Mouse (Mus musculus) intestine, embryonic 16.5 days (tissue): ENCODE data around the gene Glis1. TPM values are rescaled to one million over a fixed set of nuclear protein-coding genes. Genes with fewer than 3 reads are reported as not detected.

ENCODE experiments used
- ATAC-seq: fragments of 200-750 bp; cut with Nextera tagmentation; 2 replicates; pipeline ENCODE4 v1.8.0; 2017; ENCODE audit warnings: moderate TSS enrichment, moderate library complexity
- H3K27ac ChIP-seq: fragments of 300-500 bp; sonication (generic); 2 replicates; pipeline ENCODE4 v1.5.1; 2014; ENCODE audit warnings: mild to moderate bottlenecking, low read length
- H3K27me3 ChIP-seq: fragments of 300-500 bp; sonication (generic); replicated peaks from 2 replicates; pipeline ENCODE4 v1.6.1; 2014; ENCODE audit warnings: low read length, control low read depth, mixed read lengths; ENCODE audit not compliant: control insufficient read depth, insufficient read depth
- H3K36me3 ChIP-seq: fragments of 300-500 bp; sonication (generic); 2 replicates; pipeline ENCODE4 v1.6.1; 2014; ENCODE audit warnings: low read length, control low read depth; ENCODE audit not compliant: control insufficient read depth, insufficient read depth
- H3K4me1 ChIP-seq: fragments of 300-500 bp; sonication (generic); 2 replicates; pipeline ENCODE4 v1.6.1; 2014; ENCODE audit warnings: low read length, control low read depth, mixed read lengths; ENCODE audit not compliant: control insufficient read depth, insufficient read depth
- H3K4me2 ChIP-seq: fragments of 300-500 bp; sonication (generic); 2 replicates; pipeline ENCODE4 v1.6.1; 2014; ENCODE audit warnings: low read depth, low read length, control low read depth
- H3K4me3 ChIP-seq: fragments of 300-500 bp; sonication (generic); 2 replicates; pipeline ENCODE4 v1.5.1; 2014; ENCODE audit warnings: mild to moderate bottlenecking, low read length
- H3K9ac ChIP-seq: fragments of 300-500 bp; sonication (generic); 2 replicates; pipeline ENCODE4 v1.6.1; 2014; ENCODE audit warnings: low read depth, low read length
- H3K9me3 ChIP-seq: fragments of 300-500 bp; sonication (generic); 2 replicates; pipeline ENCODE4 v1.6.1; 2016; ENCODE audit warnings: low read length, control low read depth; ENCODE audit not compliant: control insufficient read depth
- WGBS: fragments of 180-500 bp; shearing (Covaris S2); extraction: QIAGEN DNeasy Blood & Tissue Kit; methylation state at CpG from one replicate; pipeline ENCODE4 v1.1.7; 2014; 5-methylcytosine and 5-hydroxymethylcytosine counted together
- polyA plus RNA-seq: library from polyadenylated mRNA; unstranded; fragments of >200 nt; fragmentation: Nextera tagmentation; extraction: Ambion mirVana; gene quantifications from 2 replicates; pipeline ENCODE4 v1.2.1, GENCODE M21; 2015

The Glis1 gene
- polyA plus RNA-seq: 0.31 and 0.32 TPM in 2 replicates

- Histone ChIP-seq H3K36me3 (no peaks in the 10 kb centered on the region), H3K4me2 (peak within 1 kb of the TSS; percentile 98), H3K9ac (peak within 1 kb of the TSS; percentile 56), H3K4me1 (peaks cover 8% of the 10 kb centered on the region; the same call in 1 of the 2 replicates), H3K4me3 (peak within 1 kb of the TSS; percentile 62), H3K27ac (no peak within 1 kb of the TSS), H3K27me3 (peaks cover 62% of the 10 kb centered on the region), H3K9me3 (no peaks in the 10 kb centered on the region)
- under 1% methylated on average over 90 of the region's 112 CpGs for WGBS
- peak; percentile 89 for ATAC-seq
These were observed at the start of gene Glis1 for GRCm38 (mm10) chr4:107434356-107435237. Gene Glis1, plus strand, starts transcription at chr4:107434591.

GRCm38 (mm10) chr4:107387038-107387437, 47.4 kb upstream of the Glis1 start:
- Histone ChIP-seq H3K4me1 (no peaks in the 10 kb centered on the region), H3K9ac (no peak overlapping the region), H3K27ac (no peak overlapping the region), H3K36me3 (peaks cover under 1% of the 10 kb centered on the region), H3K4me3 (no peak overlapping the region), H3K4me2 (no peak overlapping the region), H3K27me3 (no peaks in the 10 kb centered on the region), H3K9me3 (no peaks in the 10 kb centered on the region)
- ATAC-seq: no peak
- WGBS: 92% methylated on average over 4 of the region's 4 CpGs

GRCm38 (mm10) chr4:107387465-107387864, 46.9 kb upstream of the Glis1 start:
- H3K4me2 ChIP-seq: no peak overlapping the region
- no peaks in the 10 kb centered on the region for H3K4me1 ChIP-seq
- no peaks in the 10 kb centered on the region for H3K9me3 ChIP-seq
- no peaks in the 10 kb centered on the region for H3K27me3 ChIP-seq
- 90% methylated on average over 8 of the region's 8 CpGs for WGBS
- no peak for ATAC-seq
- H3K27ac ChIP-seq: no peak overlapping the region
- no peak overlapping the region for H3K4me3 ChIP-seq
- no peak overlapping the region for H3K9ac ChIP-seq
- no peaks in the 10 kb centered on the region; the same call in 1 of the 2 replicates for H3K36me3 ChIP-seq

- Histone ChIP-seq H3K4me3 (no peak overlapping the region), H3K9ac (no peak overlapping the region), H3K4me1 (no peaks in the 10 kb centered on the region), H3K4me2 (no peak overlapping the region), H3K27me3 (no peaks in the 10 kb centered on the region), H3K9me3 (no peaks in the 10 kb centered on the region), H3K27ac (no peak overlapping the region), H3K36me3 (peaks cover 3% of the 10 kb centered on the region)
- no peak for ATAC-seq
- 88% methylated on average over 2 of the region's 2 CpGs for WGBS
These were observed 46.1 kb upstream of the Glis1 start for GRCm38 (mm10) chr4:107388291-107388690.

GRCm38 (mm10) chr4:107389345-107389744, 45.0 kb upstream of the Glis1 start:
- 92% methylated on average over 3 of the region's 3 CpGs for WGBS
- no peak overlapping the region for H3K27ac ChIP-seq
- no peak for ATAC-seq

GRCm38 (mm10) chr4:107393771-107394170, 40.6 kb upstream of the Glis1 start:
- Histone ChIP-seq H3K4me3 (no peak overlapping the region), H3K9ac (no peak overlapping the region), H3K36me3 (peaks cover 12% of the 10 kb centered on the region), H3K4me2 (no peak overlapping the region), H3K9me3 (no peaks in the 10 kb centered on the region), H3K27me3 (no peaks in the 10 kb centered on the region), H3K27ac (no peak overlapping the region), H3K4me1 (no peaks in the 10 kb centered on the region)
- ATAC-seq: no peak
- 93% methylated on average over 2 of the region's 2 CpGs for WGBS

More at GRCm38 (mm10) chr4:107389345-107389744, 45.0 kb upstream of the Glis1 start:
- Histone ChIP-seq H3K9me3 (no peaks in the 10 kb centered on the region), H3K4me1 (no peaks in the 10 kb centered on the region), H3K36me3 (peaks cover 7% of the 10 kb centered on the region), H3K9ac (no peak overlapping the region), H3K4me2 (no peak overlapping the region), H3K4me3 (no peak overlapping the region), H3K27me3 (no peaks in the 10 kb centered on the region)

- Histone ChIP-seq H3K4me3 (no peak overlapping the region), H3K36me3 (no peaks in the 10 kb centered on the region), H3K4me1 (no peaks in the 10 kb centered on the region), H3K9ac (no peak overlapping the region), H3K4me2 (no peak overlapping the region), H3K27me3 (0 out of 2 replicates have a peak, but pooled peaks cover 3% of the 10 kb centered on the region), H3K27ac (no peak overlapping the region), H3K9me3 (no peaks in the 10 kb centered on the region)
- no peak for ATAC-seq
- 76% methylated on average over 4 of the region's 4 CpGs for WGBS
These were observed 14.2 kb upstream of the Glis1 start for GRCm38 (mm10) chr4:107420202-107420601.

- no peak overlapping the region for H3K9ac ChIP-seq
- H3K27ac ChIP-seq: no peak overlapping the region
- WGBS: 7% methylated on average over 14 of the region's 14 CpGs
- H3K4me2 ChIP-seq: 0 out of 2 replicates have a peak overlapping the region, but pooled peaks have one; percentile 32
- H3K9me3 ChIP-seq: no peaks in the 10 kb centered on the region
- H3K4me3 ChIP-seq: no peak overlapping the region
- H3K36me3 ChIP-seq: no peaks in the 10 kb centered on the region
- ATAC-seq: no peak
- H3K27me3 ChIP-seq: 0 out of 2 replicates have a peak, but pooled peaks cover 3% of the 10 kb centered on the region
- H3K4me1 ChIP-seq: no peaks in the 10 kb centered on the region
These were observed 12.7 kb upstream of the Glis1 start for GRCm38 (mm10) chr4:107421711-107422110.

- Histone ChIP-seq H3K4me2 (no peak overlapping the region), H3K4me1 (no peaks in the 10 kb centered on the region), H3K9me3 (no peaks in the 10 kb centered on the region), H3K36me3 (no peaks in the 10 kb centered on the region), H3K27ac (no peak overlapping the region), H3K4me3 (no peak overlapping the region), H3K9ac (no peak overlapping the region), H3K27me3 (0 out of 2 replicates have a peak, but pooled peaks cover 3% of the 10 kb centered on the region)
- no peak for ATAC-seq
- 22% methylated on average over 6 of the region's 6 CpGs for WGBS
These were observed 12.2 kb upstream of the Glis1 start for GRCm38 (mm10) chr4:107422176-107422575.
